Mouse (Mus musculus) c-Kit-negative CD71-positive TER-119-positive erythroid progenitor cells, embryonic 14.5 days (primary cell): Measurements from ENCODE around the gene Nprl2.

Source experiments
- DNase-seq: peaks from one replicate; pipeline ENCODE4 v3.0.0-alpha.2; 2013; ENCODE audit warnings: low read depth, low spot score

Nprl2 gene

DNA sequence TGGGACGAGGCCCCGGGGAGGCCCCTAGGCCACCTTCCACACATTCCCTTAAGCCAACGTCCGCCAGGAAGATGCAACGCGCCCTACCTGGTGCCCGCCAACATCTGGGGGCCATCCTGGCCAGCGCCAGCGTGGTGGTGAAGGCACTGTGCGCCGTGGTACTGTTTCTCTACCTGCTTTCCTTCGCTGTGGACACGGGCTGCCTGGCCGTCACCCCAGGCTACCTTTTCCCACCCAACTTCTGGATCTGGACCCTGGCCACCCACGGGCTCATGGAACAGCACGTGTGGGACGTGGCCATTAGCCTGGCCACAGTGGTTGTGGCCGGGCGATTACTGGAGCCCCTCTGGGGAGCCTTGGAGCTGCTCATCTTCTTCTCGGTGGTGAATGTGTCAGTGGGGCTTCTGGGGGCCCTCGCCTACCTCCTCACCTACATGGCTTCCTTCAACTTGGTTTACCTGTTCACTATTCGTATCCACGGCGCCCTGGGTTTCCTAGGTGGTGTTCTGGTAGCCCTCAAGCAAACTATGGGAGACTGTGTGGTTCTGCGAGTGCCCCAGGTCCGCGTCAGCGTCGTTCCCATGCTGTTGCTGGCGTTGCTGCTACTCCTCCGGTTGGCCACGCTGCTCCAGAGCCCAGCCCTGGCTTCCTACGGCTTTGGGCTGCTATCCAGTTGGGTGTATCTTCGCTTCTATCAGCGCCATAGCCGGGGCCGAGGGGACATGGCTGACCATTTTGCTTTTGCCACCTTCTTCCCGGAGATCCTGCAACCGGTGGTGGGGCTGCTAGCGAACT is 7.4 kb upstream of the Nprl2 start:
- DNase-seq, result no peak

DNA sequence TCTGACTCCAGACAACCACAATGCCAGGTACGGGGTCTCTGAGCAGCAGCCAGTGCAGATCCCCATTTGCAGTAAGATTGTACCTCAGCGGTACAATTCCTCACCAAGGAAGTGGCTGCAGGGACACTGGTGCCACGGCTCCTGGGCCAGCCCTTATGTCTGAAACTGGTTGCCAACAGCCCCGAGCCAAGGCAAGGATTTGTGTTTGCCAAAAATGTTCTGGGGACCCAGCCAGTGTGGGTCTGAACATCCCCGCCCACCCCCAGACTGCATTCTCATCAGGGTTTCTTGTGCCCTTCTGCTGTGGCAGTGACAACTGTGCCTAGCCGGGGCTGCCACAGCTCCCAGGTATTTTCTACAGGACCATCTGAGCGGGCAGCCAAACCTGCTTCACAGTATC is 3.8 kb upstream of the Nprl2 start:
- no peak for DNase-seq

DNA sequence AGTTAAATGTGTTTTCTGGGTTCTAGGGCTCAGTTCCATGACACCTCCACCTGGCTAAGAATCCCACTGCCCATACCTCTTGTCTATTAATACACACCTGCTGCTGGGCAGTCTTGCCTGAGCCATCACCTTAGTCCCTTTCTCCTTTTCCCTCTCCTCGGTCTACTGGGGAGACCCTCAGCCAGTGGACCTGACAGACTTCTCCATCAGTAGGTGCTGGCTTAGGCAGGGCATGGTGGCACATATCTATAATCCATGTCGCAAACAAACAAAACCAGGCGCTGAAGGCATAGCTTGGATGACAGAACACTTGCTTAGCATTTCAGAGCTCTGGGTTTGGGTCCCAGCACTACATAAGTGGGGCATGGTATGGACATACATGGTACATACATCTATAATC is 3.3 kb upstream of the Nprl2 start:
- no peak for DNase-seq

DNA sequence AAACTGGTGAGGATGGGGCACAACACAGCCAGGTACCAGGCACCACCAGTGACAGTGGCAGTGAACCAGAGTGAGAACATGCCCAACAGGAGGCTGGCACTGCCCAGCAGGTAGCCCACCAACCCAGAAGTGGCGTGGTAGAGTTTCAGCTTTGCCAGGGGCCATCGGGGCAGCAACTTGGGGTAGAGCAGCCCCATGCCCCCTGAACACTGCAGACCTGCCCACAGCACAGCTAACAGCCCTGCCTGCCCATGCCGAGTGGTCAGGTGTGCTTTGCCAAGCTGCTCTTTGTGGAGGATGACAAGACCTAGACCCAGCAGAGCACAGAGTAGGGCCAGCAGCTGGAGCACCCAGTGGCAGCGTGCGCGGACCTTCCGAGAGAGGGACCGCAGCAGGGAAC is 2.1 kb upstream of the Nprl2 start:
- no peak for DNase-seq

DNA sequence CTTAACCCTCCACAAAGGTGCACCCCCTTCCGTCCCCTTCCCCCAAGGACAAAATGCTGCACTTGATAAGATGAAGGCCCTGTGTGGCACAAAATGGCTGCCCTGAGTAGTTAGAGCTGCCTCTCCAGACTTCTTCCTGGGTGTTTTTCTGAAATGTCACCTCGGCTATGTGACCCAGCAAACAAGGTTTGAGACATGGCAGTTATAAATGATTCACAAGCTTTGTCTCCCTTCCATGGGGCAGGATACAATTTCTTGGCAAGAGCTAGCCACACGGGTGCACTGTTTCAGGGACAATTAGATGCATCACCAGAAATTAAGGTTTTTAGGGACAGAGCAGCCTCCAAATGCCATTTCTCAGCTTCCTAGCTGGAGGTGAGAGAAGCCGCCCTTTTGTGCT is 1.6 kb upstream of the Nprl2 start:
- no peak for DNase-seq

DNA sequence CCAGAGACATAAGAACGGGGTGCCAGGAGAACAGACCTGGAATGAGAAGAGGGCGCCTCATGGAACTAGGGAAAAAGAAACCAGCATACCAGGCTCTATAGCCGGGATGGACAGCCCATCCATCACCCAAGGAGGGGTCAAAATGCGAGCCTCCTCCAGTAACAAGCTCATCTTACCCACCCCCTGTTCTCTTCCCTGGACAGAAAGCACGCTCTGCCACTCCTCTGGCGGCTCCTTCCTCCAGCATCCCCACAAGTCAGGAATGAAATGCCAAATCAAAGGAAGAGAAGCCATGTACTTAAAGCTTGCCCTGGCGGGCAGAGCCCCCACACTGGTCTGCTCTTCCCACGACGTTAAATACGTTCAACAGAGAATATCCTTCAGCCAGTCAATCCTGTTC is 1.0 kb upstream of the Nprl2 start:
- no peak for DNase-seq

DNA sequence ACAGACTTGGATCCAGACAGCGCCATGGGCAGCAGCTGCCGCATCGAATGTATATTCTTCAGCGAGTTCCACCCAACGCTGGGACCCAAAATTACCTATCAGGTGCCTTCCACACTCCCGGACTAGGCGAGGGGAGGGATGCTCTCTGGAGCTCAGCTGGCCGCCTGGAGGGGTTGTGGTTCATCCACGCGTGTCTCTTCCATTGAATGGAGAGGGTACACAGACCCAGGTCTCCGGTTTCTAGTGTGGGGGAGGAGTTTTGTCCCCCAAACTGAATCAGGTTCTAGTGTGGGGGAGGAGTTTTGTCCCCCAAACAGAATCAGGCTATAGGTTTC is 293 bp downstream of the Nprl2 start:
- no peak for DNase-seq

DNA sequence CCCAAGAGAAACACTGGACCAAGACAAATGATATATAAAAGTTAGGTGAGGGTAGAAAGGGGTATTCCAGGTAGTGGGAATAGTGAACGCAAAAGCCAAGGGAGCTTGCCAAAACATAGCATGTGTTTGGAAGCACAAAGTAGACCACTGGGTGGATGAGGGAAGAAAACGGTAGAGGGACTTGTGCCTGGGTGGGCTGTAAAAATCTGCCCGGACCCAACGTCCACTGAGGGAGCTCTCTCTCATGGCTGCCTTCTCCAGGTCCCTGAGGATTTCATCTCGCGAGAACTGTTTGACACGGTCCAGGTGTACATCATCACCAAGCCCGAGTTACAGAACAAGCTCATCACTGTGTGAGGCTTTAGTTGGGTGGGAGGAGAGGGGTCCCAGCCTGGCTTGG is 695 bp downstream of the Nprl2 start:
- DNase-seq, result no peak

DNA sequence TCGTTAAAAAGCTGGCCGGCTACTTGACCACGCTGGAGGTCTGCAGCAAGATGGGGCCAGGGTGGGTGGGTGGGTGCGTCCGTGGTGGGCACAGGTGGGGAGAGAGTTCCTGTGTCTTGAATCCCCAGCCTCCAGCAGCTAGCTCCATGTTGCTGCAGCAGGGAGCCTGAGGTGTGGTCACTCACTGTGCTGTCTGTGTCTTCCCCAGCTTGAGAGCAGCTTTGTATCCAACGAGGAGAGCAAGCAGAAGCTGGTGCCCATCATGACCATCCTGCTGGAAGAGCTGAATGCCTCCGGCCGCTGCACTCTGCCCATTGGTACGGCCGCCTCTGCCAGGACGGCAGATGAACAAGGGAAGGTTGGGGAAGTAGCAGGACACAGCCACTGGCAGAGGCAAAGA is 1.3 kb downstream of the Nprl2 start:
- DNase-seq, result no peak

DNA sequence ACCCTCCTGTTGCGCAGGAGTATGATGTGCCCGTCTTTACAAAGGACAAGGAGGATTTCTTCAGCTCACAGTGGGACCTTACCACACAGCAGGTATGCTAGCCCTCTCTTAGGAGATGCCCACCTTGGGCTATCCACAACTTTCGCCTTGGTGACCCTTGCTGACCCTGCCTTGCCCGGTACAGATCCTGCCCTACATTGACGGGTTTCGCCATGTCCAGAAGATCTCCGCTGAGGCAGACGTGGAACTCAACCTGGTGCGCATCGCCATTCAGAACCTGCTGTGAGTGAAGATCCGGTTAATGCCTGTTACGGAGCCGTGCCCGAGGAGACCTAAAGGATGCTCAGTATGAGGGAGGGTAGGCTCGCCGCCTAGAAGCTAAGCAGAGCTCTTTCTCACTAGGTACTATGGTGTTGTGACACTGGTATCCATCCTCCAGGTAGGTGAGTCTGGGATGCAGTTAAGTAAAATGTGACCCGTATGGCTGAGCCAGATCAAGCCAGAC is 2.2 kb downstream of the Nprl2 start:
- DNase-seq, result no peak

DNA sequence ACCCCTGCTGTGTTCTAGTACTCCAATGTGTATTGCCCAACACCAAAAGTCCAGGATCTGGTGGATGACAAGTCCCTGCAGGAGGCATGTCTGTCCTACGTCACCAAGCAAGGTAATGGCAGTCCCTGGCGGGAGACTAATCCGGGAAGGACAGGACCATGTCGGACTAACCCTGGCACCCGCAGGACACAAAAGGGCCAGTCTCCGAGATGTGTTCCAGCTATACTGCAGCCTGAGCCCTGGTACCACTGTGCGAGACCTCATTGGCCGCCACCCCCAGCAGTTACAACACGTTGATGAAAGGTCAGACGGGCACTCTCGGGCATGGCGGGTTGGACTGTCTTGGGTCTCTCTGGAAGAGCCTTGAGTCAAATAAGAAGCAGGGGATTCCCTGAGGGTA is 2.7 kb downstream of the Nprl2 start:
- no peak for DNase-seq

DNA sequence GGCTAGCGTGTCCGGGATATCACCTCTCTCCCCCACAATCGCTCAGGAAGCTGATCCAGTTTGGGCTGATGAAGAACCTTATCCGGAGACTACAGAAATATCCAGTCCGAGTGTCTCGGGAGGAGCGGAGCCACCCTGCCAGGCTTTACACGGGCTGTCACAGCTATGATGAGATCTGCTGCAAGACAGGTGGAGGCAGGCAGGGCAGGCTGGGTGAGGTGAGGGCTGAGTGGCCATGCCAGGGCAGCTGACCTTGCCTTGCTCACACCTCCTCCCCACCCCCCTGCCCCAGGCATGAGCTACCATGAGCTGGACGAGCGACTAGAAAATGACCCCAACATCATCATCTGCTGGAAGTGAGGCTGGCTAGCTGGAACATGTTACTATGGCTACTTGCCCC is 3.2 kb downstream of the Nprl2 start:
- DNase-seq, result no peak

DNA sequence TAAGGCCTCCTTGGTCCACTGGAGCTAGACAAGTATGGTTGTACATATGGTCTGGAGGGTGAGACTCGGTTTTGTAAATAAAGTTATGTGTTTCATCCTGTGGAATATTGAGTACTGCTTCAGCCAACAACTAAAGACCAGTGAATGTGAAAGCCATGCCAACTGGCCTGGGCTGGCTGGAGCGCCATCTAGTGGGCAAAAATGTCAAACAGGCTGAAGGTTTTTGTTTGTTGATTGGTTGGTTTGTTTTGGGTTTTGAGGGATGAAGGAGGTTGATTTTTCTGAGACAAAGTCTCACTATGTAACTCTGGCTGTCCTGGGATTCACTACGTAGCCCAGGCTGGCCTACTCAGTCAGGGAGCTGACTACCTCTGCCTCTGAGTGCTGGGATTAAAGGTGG is 3.6 kb downstream of the Nprl2 start:
- peak; percentile 65 for DNase-seq

DNA sequence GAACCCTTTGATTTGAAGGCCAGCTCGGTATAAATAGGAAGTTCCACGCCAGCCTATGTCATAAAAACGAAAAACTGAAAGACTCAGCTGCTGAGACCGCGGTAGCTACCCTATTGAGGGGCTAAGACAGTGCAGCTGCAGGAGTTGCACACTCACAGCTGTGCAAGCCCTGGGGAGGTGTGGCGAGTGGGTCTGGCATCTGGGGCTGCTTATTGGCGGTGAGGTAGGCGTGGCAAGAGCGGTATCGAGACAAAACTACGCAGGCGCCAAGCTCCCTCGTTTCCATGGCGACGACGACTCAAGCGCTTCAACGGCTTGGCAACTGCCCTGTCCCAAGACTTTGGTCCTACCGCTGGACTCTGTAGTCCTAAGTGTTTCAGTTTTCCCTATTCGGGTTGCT is 5.0 kb downstream of the Nprl2 start, which contains the start of gene Zmynd10:
TSS of gene Zmynd10 (plus strand) at position 273 of the 400 bp plus-strand sequence.
- DNase-seq, result peak; percentile 85

DNA sequence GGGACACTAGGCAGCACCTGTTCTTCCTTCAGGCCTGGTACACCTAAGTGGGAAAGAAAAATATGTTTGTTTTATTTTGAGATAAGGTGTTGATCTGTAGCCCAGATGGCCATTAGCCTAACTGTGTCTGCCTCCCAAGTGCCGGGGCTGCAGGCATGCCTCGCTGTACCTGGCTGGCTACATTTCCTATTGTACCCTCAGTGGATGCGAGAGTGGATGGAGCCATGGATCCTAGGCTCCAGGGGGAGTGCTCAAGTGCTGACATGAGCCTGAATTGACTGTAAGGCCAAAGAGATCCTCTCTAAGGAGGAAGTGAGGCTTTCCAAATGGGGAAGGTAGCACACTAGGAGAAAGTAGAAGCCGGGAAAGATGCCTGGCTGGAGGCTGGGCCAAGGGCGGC is 5.9 kb downstream of the Nprl2 start:
- no peak for DNase-seq

DNA sequence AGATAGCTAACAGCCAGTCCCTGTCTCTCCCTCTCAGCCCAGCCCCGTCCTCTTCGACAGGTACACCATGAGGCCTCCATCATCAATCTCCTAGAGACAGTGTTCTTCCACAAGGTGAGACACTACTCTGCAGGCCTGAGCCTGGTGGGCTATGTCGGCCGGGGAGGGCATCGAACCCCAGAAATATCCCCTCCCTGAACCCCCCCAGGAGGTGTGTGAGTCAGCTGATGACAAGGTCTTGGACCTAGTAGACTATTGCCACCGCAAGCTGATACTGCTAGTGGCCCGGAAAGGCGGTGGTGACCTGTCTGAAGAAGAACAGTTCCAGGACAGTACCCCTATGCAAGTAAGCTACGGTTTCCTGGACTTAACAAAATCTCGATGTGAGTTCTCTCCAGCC is 6.8 kb downstream of the Nprl2 start:
- DNase-seq, result no peak

DNA sequence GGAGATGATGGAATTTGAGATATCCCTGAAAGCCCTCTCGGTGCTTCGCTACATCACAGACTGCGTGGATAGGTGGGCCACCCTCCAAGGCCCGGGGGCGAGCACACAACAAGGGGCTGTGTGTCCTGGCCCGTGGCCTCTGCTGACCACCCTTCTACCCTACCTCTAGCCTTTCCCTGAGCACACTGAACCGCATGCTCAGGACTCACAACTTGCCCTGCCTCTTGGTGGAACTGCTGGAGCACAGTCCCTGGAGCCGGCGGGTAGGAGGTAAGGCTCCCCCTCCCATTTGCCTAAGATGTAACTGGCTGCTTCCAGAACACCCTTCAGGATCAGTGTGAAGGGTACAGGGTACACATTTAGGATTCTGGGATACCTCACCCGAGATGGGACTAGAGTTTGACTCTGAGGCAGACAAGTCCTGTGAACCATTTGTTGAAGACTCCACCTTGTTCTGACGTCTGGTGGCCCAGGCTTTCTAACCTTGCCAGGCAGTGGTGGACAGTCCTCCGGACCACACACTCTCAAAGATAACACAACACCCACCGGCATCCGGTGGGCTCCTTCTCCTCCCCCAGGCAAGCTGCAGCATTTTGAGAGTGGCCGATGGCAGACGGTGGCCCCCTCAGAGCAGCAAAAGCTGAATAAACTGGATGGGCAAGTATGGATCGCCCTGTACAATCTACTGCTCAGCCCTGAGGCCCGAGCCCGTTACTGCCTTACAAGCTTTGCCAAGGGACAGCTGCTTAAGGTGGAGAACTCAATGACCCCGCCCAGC is 7.5 kb downstream of the Nprl2 start:
- DNase-seq, result no peak

DNA sequence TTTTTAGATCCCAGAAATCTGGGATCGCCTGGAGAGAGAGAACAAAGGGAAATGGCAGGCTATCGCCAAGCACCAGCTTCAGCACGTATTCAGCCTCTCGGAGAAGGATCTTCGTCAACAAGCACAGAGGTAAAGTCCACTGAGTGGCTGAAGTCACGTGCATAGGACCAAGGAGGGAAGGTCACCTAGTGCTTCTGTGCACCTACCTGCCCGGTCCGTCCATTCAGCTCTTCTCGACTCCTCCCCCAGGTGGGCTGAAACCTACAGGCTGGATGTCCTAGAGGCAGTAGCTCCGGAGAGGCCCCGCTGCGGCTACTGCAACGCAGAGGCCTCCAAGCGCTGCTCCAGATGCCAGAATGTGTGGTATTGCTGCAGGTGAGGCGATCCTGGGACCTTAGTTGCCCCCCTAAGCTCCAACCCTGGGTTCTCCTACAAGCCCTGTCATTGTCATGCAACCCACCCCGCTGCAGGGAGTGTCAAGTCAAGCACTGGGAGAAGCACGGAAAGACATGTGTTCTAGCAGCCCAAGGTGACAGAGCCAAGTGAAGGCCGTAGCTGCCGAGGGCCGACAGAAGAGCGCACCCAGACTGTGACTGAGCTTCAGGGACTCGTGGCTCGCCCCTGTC is 8.6 kb downstream of the Nprl2 start:
- no peak for DNase-seq

DNA sequence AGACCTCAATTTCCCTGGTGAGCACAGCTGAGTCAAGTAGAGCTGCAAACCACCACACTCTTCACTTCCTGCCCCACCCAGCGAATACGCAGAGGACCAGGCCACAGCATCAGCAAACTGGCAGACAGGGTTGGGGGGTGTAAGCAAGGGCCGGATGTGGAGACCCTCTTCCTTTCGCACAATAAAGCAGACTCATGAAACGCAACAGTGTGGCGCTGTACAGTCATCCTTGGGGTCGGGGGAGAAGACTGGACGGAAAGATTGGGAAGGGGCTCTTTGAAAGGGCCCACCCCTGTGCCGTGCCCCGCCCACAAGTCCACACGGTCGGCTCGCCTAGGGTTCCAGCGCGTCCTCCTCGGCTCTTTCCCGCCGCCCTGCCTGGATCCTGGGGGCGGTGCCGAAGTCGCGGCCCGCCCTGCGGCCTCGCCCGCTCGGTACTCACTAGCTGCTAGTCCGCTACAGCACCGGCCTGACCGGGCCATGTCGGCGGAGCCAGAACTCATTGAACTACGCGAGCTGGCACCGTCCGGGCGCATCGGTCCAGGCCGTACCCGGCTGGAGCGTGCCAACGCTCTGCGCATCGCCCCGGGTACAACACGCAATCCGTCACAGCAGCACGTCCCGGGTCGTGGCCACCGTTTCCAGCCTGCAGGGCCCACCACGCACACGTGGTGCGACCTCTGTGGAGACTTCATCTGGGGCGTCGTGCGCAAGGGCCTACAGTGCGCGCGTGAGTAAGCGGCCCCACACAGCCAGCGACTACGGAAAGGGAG is 9.3 kb downstream of the Nprl2 start, which contains the start of gene Rassf1:
TSS of gene Rassf1 (plus strand) at position 439 of the 773 bp plus-strand sequence.
- peak; percentile 60 for DNase-seq

DNA sequence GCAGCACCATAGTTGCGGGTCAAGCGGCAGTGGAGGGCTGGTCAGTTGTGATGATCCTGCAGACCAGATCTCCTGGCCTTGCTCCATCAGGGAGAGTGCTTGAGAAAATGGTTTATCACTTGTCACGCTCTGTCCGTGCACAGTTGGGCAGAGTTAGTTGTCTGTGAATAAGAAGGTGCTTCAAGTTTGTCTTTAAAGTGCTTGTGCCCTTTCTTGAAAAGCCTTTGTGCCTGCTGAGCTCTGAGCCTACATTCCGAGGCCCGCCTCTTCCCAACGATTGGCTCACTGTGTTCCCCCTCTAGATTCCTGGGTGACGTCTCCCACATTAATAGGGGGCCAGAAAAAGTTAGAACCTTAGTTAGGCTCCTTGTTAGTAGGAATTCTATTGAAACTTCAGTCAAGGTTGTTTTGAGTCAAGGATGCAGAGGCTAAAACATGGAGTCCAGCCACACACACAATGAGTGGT is 9.9 kb downstream of the Nprl2 start:
- no peak for DNase-seq

DNA sequence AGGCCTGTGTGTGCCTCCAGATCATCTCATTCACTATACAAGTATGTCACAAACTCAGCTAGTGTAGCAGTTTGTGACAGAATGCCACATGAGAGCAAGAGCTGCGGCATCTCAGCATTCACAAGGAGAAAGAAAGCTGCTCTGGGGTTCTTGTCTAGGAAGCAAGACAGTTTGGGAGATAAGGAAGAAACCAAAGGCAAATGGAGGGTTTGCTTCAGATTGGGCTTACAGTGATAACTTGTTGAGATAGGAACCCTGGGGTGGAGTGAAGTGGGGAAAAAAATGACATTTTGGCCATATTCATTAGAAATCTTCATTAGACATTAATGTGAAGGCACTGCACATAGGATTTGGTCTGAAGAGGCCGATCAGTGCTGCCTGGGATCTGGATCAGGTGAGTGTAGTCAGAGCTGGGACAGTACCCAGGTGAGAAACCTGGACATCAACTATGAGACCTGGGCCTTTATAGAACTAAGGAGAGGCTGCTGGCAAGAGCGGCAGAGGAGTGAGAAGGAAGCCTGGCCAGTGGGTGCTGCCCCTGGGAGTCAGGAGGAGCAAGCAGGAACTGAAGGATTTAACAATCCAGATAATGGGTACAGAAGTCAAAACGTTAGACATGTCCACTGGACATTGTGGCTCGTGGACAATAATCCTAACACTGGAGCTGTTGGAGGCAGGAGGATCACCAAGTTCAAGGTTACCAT is 10.8 kb downstream of the Nprl2 start:
- no peak for DNase-seq
